Mouse (Mus musculus) T-cell, adult 2 months (primary cell): ENCODE measurements around the gene Cacna1e.

Source experiments
- DNase-seq: peaks from one replicate; pipeline ENCODE4 v3.0.0; 2022; ENCODE audit warnings: low spot score

The Cacna1e gene

DNA sequence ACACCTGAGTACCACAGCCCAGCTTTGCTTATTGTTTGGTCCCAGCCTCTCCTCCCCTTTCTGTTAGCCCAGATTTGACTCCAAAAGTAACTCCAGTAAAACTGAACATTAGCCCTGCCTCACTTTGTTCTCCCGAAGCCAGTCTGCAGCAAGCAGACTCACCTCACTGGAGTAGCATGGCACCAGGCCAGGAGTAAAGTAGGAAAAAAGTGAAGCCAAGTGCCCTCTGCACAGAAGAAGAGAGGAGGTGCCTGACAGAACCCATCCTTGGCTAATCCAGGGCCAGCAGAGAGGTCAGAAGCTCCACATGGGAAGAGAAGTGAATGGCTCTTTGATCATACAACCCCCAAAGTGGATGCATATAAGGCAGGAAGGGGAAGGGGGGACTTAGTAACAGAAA lies 100.8 kb downstream of the Cacna1e start:
- DNase-seq: no peak

DNA sequence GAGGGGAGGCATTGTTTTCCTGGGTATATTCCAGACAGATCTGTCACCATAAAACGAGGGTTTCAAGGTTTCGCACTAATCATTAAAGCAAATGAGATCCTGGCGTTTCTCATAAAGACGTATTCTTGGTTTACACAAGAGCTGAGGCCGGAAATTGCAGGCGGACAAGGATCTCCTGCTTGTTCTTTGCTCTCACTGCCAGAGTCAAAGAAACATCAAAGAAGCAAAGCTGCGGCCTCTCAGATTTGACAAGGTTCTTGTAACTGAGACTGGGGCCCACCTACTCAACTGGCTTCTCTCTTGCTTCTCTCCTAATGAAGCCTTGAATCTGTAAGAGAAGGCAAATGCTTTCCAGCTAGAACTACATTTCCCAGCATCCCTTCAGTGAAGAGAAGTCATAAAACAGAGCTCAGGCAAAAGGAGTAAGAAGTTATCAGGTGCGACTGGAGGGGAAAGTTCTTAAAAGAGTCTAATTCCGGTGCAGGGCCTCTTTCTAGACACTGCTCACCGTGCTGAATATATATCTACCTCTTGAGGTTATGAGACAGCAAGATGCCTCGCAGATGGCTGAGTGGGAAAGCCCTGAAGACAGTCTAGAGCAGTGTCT lies 104.3 kb downstream of the Cacna1e start:
- DNase-seq: no peak

DNA sequence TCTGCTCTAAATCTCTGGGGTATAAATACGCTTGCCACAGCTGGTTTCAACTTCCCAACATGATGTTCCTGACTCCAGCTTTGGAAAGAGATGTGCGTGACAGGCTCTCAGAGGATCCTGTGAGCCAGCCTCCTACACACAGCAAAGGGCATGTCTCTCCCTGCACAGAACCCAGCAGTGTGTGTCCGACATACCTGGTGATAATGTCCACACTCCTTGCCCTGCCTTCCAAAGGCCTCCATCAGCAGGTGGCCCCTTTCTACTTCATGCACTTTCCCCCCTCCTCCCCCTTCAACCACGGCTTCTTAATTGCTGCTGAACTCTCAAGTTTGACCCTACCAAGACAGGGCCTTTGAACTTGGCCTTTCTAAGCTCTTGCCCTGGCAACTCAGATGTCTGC lies 108.0 kb downstream of the Cacna1e start:
- DNase-seq: no peak

DNA sequence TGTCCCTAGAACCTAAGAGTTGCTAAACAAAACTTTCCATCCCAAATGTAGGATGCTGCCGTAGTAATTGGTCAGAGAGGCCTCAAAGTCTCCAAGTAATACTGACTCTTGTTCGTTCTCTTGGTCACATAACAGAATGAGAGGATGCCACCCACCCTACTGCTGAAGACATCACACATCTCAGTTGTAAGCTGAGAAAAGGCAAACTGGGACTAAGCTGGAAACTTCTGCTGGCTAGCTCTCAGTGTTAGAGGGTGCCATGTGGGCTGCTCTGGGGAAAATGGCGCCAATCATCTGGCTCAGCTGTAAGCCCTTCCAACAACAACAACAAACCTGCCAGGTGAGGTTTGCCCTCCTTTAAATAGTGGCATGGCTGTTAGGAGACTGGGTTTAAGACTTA lies 109.8 kb downstream of the Cacna1e start:
- no peak for DNase-seq

DNA sequence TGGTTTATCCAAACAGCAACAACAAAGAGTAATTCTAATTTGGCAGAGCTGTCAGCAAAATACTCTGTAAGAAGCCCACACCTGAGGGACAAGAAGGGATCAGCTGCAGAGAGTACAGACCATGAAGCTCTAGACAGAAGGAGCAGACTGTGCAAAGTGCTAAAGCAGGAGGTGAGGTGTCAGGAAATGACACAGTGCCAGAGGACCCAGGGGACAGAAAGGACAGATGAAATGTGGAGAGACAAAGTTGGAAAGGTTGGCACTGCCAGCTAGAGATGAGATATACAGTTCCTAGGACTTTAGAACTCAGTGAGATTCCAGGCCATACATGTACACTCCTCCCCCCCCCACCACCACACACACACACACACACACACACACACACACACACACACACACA lies 113.2 kb downstream of the Cacna1e start:
- no peak for DNase-seq

DNA sequence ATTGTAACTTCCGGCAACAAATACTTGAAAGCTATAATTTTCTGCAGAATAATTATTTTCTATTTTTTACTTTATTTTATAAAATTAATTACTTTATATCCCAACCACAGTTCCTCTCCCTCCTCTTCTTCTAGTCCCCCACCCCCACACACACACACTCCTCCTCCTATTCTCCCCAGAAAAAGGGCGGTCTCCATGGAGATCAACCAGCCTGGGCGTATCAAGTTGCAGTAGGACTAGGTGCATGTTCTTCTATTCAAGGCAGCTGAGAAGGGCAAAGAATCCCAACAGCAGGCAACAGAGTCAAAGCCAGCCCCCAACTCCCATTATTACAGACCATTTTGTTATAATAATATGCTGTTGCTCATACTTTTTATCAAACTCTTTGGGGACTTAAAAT lies 113.8 kb downstream of the Cacna1e start:
- DNase-seq: no peak

DNA sequence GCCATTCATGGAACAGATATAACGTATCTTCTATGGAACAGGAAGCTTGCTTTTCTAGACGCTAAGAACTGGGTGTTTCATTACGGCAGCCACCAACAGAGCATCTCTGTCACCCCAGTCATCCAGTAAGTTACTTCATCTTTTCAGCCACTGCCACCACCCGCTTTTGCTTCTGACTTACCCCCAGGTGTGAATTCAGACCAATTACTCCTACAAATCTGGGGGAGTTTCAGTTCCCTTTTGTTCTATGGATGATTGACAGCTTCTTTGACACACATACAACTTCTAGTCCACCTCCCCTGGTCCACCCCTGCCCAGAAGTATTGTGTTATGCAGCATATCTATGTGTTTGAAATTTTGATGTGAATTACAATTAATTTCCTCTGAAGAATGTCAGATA lies 121.2 kb downstream of the Cacna1e start:
- DNase-seq: no peak

DNA sequence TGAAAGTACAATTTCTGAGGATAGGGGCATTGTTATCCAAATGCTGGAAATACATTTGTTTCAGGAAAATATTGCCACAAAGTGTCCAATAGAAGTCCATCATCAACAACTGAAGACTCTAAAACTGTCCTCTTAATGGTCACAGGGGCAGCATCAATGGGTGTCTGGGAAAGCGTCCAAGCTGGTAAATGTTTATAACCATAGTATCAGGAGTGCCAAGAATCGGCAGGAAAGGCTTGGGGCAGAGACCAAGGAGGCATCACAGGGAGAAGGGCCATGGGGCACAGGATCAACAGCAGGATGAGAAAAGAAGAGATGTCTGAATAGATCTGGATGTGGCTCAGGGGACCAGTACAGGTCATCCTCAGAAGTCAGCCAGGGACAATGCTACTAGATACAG lies 132.2 kb downstream of the Cacna1e start:
- DNase-seq: no peak

DNA sequence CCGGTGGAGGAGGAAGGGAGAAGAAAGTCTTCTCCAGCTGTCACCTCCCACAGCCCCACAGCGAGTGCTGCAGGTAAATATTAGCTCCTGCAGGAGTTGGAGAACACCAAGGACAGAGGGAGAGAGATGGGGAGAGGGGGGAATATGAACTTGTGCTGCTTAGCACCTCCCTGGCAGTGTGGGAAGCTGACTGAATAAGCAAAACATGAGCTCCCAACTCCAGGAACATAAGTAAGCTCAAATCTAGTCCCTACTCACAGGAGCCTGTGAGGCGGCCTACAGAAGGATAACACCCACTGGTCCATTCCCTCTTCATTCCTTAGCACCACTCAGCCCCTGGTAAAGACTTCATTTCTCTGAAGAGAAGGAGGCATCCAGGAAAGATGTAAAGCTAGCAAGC lies 135.8 kb downstream of the Cacna1e start:
- DNase-seq: no peak

DNA sequence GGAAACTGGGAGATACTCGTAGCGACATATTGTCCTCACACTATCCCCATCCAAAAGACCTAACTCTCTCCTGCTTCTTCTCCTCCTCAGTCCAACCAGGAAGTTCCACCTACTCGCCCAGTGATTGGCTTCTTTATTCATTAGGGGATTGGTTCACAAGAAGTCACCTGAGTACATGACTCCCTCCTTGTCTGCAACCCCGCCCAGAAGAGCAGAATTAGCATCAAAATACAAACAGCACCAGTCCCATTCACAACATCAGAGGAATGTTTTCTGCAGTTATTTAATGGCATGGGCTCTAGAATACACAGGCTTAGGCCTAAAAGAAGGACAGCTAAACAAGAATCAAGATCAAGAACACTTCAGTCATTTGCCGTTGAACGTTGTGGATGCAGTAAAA lies 139.1 kb downstream of the Cacna1e start:
- DNase-seq: no peak

DNA sequence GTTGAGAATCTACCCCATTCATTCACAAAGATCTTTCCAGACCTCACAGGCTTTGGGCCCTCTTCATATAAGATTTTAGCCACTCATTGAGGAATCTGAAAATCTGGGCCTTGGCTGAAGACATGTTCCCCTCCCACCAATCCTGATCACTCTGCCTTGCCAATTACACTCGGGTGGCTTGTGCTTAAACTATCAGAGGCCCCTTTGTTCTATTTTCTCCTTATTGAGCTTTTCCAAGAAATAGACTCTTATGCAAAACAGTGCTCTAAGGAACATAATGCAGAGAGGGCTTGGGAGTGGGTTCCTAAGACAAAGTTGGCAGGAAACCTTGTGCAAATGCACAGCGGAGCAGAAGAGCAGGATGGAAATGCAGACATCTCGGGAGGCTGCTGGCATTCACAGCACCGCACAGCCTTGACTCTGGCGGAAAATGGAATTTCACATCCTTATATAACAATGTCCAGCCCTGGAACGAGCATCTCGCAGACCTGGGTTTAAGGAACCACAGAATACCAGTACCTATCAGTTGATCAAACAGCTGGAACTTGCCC lies 153.8 kb downstream of the Cacna1e start:
- DNase-seq: no peak

DNA sequence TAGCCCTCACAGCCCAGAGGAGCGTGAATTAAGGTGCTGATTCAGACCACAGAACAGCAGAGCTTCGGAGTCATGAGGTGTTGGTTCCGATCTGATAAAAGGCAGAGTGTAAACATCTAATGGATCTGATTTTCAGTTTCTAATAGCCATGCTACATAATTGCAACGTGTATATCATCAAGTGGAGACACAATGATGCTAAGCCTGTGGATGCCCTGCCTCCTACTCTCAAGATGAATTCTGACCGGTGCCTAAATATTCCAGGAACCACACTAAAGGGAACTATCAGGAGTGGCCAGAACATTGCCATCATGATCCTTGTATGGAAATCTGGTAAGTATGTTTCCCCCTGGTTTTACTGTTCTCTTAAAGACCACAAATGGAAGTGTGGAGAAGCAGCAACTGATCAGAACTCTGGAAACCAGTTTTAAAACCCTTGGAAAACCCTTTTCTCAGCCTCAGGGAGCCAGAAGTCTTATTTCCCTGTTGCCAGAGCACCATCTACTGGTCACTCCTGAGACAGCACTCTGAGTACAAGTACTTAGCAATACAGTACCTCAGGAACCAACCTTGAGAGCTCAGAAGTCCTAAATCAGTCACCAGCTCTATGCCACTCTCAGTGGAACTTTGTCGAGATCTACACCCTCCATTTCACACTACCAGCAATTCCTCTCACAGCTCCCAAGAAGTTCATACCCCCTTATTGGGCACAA lies 154.9 kb downstream of the Cacna1e start:
- DNase-seq: peak; percentile 5

DNA sequence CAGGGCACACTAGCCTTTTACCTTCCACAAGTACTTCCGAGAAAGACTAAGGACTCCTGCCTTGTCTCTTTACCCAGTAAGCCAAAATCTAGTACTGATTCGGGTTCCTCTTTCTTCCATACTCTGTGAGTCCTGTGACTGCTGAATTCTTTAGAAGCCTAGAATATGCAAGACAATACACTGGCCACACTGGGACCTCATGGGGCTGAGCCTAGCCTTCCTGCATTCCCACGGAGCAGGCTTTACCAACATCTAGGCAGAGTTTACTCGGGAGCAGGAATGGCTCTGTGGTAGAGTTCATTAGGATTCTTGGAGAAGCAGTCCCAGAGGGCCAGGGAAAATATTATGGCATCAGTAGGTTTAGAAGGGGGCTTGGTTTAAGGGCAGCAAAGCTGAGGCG lies 155.6 kb downstream of the Cacna1e start:
- DNase-seq: no peak

DNA sequence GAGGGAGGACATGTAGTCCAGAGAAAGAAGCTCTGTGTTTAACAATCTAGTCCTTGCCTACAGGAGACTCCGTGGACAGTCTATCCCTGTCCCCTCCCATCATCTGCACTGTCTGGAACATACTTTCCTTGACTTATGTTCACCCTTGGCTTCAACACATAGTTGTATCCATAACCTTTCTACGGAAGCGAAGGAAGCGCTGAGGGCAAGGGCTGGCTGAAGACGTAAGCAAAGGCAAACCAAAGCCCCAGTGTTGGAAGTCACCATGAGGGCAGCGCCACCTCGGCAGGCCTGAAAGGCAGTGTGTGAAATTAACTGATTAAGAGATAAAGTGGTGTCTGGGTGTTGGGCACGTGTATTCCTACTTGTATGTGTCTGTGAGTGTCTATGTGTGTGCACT lies 156.6 kb downstream of the Cacna1e start:
- no peak for DNase-seq

DNA sequence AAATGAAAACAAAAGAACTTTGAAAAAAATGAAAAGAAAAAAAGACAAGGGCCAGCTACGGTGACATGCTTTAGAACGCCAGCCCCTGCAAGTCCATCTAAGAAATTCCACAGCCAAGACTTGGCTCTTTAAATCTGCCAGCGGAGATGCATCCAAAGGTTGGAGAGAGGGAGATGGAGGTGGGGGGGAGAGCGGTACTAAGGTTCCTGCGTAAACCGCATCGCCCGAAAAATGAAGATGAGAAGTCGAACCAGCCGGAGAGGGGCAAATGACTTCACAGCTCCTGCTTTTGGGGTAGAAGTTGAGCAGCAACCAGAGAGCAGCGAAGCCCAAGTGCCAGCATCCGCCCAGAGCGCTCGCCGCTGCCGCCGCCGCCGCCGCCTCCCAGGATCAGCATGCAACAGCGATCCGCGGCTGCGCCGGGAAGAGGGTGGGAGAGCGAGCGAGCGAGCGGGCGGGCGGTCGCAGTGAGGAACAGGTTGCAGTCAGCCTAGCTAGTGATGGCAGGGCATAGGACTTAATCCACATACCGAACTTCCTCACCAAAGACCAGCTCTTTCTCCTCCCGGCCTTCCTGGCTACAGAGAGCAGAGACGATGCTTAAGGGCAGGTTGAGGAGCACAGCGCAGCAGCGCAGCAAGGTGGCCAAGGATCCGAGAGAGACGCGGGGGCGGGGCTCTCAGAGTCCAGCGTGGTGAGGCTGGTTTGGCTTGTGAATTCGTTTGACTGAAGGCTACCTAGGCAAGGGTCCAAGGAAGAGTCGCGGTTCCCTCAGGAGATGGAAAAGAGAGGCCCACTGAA lies 157.7 kb downstream of the Cacna1e start:
- no peak for DNase-seq

DNA sequence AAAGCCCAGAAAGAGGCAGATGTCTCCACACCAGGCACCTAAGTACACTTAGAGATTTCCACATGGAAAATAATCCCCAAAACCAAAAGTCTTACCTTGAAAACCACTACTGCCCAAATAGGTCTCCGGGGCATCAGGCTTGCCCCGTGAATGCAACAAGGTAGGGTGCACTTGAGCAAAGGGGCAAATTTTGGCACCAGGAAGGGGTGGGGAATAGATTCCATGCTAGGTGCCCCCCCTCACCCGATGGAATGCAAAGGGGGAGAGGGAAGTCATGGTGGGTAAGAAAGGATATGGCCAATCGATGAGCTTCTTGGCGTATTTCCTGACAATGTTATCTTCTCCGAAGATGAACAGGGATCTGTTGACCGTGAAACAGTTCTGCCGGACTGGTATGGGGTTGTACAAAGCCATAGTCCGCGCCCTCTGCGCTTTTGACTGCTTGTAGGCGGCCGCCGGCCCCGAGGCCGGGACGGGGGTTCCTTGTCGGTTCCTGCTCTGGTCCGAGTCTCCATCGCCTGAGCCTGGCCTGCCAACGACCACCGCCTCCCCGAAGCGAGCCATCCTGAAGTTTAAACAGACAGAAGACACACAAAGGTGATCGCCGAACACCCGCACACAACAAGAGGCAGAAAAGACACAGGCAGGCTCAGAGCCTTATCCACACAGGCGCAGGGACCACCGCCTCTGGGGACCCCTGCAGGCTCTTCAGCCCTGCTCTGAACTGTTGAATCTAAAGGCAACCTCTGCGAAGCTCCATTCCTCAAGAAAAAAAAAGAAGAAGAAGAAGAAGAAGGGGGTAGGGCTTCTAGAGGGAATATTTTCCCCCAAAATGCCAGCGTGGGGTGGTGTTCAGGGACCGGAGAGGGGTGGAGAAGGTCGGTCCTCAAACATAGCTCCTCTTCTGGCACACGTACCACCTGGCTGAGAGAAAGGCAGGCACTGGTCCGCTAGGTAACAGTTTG lies 158.7 kb downstream of the Cacna1e start:
- no peak for DNase-seq

DNA sequence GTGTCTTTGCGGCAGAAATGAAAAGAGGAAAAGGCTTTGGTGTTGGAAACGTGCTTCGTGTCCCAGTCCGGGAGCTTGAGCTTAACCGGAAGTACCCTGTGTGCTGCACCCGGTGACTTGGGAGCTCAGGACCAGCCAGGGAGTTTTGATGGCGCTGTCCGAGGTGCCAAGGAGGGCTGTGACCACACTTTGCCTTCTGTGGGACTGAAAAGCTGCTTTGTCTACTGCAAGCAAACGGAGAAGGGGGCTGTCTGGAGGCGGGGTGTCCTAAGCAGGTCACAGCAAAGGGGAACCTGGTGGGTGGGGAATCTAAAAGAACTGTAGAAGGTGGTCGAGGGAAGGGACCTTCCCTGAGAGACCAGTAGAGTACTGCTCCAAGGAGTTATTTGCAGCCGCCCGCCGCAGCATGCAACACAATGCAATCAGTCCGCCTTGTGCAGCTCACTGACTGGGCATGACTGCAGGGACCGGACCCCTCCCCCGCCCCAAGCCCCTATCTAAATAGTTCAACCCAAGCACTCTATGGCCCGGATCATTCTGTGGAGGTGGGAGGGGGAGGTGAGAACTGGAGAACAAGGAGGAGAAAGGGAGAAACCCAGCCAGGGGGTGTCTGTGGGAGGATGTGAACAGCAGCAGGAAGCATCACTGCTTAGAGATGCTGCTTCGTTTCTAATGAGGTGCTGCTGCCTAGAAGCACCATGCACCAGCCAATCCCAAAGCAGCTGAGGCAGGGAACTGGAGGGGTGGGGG lies 160.6 kb downstream of the Cacna1e start:
- DNase-seq: no peak

DNA sequence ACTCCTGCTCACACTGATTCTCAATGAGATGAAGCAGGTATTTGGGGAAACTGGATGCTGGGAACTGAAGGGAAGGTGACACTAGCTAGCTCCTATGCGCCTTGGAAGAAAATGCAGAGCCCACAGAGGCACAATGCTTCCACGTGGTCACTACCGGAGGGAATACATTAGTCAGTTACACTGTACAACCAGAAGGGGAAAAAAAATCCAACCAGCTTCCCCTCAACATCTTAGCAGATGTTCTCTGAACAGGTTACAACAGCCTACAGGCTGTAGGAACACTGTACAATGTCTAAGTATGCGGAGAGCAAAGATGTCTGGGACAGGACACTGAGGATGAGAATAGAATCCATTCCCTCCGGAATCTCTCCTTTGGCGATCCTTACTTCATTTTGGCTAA lies 161.2 kb downstream of the Cacna1e start:
- DNase-seq: no peak

DNA sequence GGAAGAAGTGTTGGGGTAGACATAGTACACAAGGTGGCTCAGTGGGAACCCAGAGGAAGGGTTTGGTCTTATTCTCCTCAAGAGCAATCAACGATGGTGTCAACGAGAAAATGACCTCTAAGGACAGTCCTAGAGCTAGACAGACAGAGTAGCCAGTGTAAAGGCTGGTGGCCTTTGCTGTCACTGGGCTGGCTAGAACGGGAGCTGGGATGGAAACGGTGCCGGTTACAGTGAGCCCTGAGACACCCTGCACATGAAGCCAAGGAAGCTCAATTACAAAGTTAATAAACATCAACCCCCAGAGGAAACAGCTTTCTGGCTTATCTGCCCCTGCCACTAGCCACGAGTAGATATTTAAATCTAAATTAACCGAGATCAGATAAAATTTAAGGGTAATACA lies 168.7 kb downstream of the Cacna1e start:
- DNase-seq: no peak

DNA sequence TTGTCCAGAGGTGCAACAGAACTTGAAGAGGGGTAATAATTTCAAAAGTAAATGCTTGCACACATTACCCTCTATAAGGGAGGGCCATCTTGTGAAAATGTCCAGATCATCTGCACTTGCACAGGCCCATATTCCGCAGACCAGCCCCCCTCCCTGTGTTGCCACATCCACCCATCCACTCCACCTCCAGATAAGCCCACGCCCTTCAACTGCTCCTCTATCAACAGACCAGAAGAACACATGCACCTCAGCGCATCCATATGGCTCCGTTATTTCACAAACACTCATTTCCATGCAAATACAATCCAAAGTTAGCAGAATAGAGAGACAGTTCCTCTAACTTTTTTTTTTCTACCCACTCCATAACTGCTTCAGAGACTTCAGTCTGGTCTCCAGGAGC lies 171.6 kb downstream of the Cacna1e start:
- no peak for DNase-seq
